Mouse (Mus musculus) lung, postnatal 0 days (tissue): ENCODE data around the gene Gm21976. TPM values are rescaled to one million over a fixed set of nuclear protein-coding genes. Genes with fewer than 3 reads are reported as not detected.

ENCODE experiments used
- ATAC-seq: fragments of 200-750 bp; cut with Nextera tagmentation; 2 replicates; pipeline ENCODE4 v1.8.0; 2017; ENCODE audit warnings: moderate library complexity
- DNase-seq: peaks from one replicate; pipeline ENCODE4 v3.0.0-alpha.2; 2016; ENCODE audit warnings: low spot score
- H3K27ac ChIP-seq: fragments of 300-500 bp; sonication (generic); 2 replicates; pipeline ENCODE4 v1.5.1; 2014; ENCODE audit warnings: antibody characterized with exemption, mild to moderate bottlenecking, low read length, mixed read lengths
- H3K27me3 ChIP-seq: fragments of 300-500 bp; sonication (generic); replicated peaks from 2 replicates; pipeline ENCODE4 v1.6.1; 2014; ENCODE audit warnings: low read length, mixed read lengths; ENCODE audit not compliant: insufficient read depth
- H3K36me3 ChIP-seq: fragments of 300-500 bp; sonication (generic); 2 replicates; pipeline ENCODE4 v1.6.1; 2014; ENCODE audit warnings: low read length, mixed read lengths; ENCODE audit not compliant: insufficient read depth
- H3K4me1 ChIP-seq: fragments of 300-500 bp; sonication (generic); 2 replicates; pipeline ENCODE4 v1.6.1; 2014; ENCODE audit warnings: antibody characterized with exemption, low read depth, low read length, mixed read lengths; ENCODE audit not compliant: insufficient read depth
- H3K4me2 ChIP-seq: fragments of 300-500 bp; sonication (generic); replicated peaks from 2 replicates; pipeline ENCODE4 v1.6.1; 2014; ENCODE audit warnings: low read depth, mild to moderate bottlenecking, low read length, moderate library complexity, mixed read lengths
- H3K4me3 ChIP-seq: fragments of 300-500 bp; sonication (generic); 2 replicates; pipeline ENCODE4 v1.5.1; 2014; ENCODE audit warnings: low read depth, low read length
- H3K9ac ChIP-seq: fragments of 300-500 bp; sonication (generic); replicated peaks from 2 replicates; pipeline ENCODE4 v1.6.1; 2014; ENCODE audit warnings: low read depth, mild to moderate bottlenecking
- H3K9me3 ChIP-seq: fragments of 300-500 bp; sonication (generic); 2 replicates; pipeline ENCODE4 v1.6.1; 2016; ENCODE audit warnings: low read length, mixed read lengths
- CTCF ChIP-seq: IDR thresholded peaks from 2 replicates; pipeline ENCODE4 v1.5.1; 2016; ENCODE audit warnings: antibody characterized with exemption, mild to moderate bottlenecking
- EP300 ChIP-seq: IDR thresholded peaks from 2 replicates; pipeline ENCODE4 v1.6.1; 2016; ENCODE audit warnings: antibody characterized with exemption, mild to moderate bottlenecking, control low read depth
- WGBS: fragments of 180-500 bp; shearing (Covaris S2); extraction: QIAGEN DNeasy Blood & Tissue Kit; methylation state at CpG from one replicate; pipeline ENCODE4 v1.1.7; 2014; 5-methylcytosine and 5-hydroxymethylcytosine counted together
- polyA plus RNA-seq: library from polyadenylated mRNA; unstranded; fragments of >200 nt; fragmentation: Nextera tagmentation; extraction: Ambion mirVana; gene quantifications from 2 replicates; pipeline ENCODE4 v1.2.1, GENCODE M21; 2015

Gm21976 gene
- polyA plus RNA-seq, 1 experiment from 2014 or later, result not detected

- WGBS, result 28% methylated on average over 14 of the region's 14 CpGs
- no peak for DNase-seq
- Histone ChIP-seq H3K36me3 (peaks cover 21% of the 10 kb centered on the region), H3K9me3 (no peaks in the 10 kb centered on the region), H3K27me3 (no peaks in the 10 kb centered on the region), H3K27ac (0 out of 2 replicates have a peak overlapping the region, but pooled peaks have one; percentile 10), H3K4me1 (no peaks in the 10 kb centered on the region), H3K4me2 (no peak overlapping the region), H3K4me3 (no peak overlapping the region), H3K9ac (no peak overlapping the region)
- no peak for TF ChIP-seq CTCF
- TF ChIP-seq EP300, result no peak
- no peak for ATAC-seq
These were observed 27.3 kb downstream of the Gm21976 start for GRCm38 (mm10) chr13:98306852-98307475.

GRCm38 (mm10) chr13:98308004-98308403 lies 28.3 kb downstream of the Gm21976 start:
- DNase-seq, result no peak
- TF ChIP-seq CTCF (no peak), EP300 (no peak)
- Histone ChIP-seq H3K9me3 (no peaks in the 10 kb centered on the region), H3K27ac (no peak overlapping the region), H3K4me3 (no peak overlapping the region), H3K4me2 (no peak overlapping the region), H3K36me3 (peaks cover 29% of the 10 kb centered on the region), H3K9ac (no peak overlapping the region), H3K27me3 (no peaks in the 10 kb centered on the region), H3K4me1 (no peaks in the 10 kb centered on the region)
- 78% methylated on average over 5 of the region's 5 CpGs for WGBS
- no peak for ATAC-seq

DNA sequence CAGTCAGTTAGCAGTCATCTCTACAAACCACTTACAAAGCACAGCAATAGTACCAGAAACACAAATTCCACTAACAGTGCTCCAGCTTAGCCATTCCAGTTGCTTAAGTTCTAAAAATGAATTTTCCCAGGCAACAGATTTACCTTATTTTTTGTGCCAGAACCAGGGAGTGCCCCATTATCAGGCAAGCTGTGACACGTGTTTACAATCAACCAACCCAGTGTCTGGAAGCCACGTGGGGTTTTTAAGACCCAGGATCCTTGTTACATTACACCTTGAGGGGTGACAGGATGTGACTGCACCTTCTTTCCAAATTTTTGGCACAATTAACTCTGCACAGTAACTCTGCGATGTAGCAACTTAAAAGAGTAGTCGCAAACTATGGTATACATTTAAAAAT lies 29.0 kb downstream of the Gm21976 start:
- DNase-seq, result no peak
- Histone ChIP-seq H3K4me2 (no peak overlapping the region), H3K9ac (no peak overlapping the region), H3K9me3 (no peaks in the 10 kb centered on the region), H3K27me3 (no peaks in the 10 kb centered on the region), H3K4me3 (no peak overlapping the region), H3K27ac (no peak overlapping the region), H3K4me1 (no peaks in the 10 kb centered on the region), H3K36me3 (peaks cover 30% of the 10 kb centered on the region)
- ATAC-seq, result no peak
- no peak for TF ChIP-seq CTCF
- no peak for TF ChIP-seq EP300
- WGBS, result 72% methylated on average over 4 of the region's 4 CpGs

DNA sequence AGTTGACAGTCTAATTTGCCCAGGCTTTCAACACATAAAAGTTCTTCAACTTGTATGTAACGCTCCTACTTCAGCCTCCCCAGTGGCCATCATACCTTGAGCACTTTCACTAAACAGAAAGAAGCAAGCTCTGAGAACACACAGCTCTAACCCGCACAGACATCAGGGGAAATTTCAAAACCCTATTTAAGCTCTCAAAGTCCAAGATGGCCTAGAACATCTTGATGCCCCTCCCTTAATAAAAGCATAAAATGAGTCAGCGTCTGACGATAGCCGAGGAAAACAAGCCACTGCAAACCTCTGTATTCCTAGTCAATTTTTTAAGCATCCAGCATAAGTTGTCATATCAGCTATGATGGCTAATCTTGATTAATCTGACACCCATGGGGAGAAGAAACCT lies 31.9 kb downstream of the Gm21976 start:
- no peak overlapping the region for H3K9ac ChIP-seq
- TF ChIP-seq CTCF (no peak), EP300 (no peak)
- ATAC-seq (no peak), DNase-seq (no peak)
- no peak overlapping the region for H3K4me2 ChIP-seq
- peaks cover 30% of the 10 kb centered on the region for H3K36me3 ChIP-seq
- no peaks in the 10 kb centered on the region for H3K9me3 ChIP-seq
- peaks cover 7% of the 10 kb centered on the region; the same call in 1 of the 2 replicates for H3K4me1 ChIP-seq
- no peak overlapping the region for H3K4me3 ChIP-seq
- H3K27ac ChIP-seq, result no peak overlapping the region
- WGBS, result 90% methylated on average over 5 of the region's 5 CpGs
- no peaks in the 10 kb centered on the region for H3K27me3 ChIP-seq

DNA sequence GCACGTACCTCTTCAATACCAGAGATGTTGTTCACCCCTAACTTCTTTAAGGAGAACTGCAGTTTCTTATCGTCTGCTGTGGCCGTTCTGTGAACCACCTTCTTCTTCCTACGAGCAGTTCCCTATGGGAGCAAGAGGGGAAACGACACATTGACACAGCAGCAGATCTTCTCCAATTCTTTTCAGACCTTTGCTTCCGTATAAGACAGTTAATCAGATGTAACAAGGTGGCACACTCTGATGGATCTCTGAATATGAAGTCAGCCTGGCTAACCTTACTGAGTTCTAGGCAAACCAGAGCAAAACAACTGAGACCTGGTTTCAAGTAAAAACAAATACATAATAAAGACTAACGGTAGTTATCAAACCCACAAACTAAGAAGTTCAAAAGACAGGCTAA lies 33.9 kb downstream of the Gm21976 start:
- TF ChIP-seq EP300 (no peak), CTCF (no peak)
- Histone ChIP-seq H3K4me2 (no peak overlapping the region), H3K9me3 (no peaks in the 10 kb centered on the region), H3K27ac (no peak overlapping the region), H3K4me1 (peaks cover 7% of the 10 kb centered on the region; the same call in 1 of the 2 replicates), H3K9ac (no peak overlapping the region), H3K36me3 (peaks cover 28% of the 10 kb centered on the region), H3K27me3 (no peaks in the 10 kb centered on the region), H3K4me3 (no peak overlapping the region)
- DNase-seq, result no peak
- WGBS, result 52% methylated on average over 7 of the region's 7 CpGs
- no peak for ATAC-seq

DNA sequence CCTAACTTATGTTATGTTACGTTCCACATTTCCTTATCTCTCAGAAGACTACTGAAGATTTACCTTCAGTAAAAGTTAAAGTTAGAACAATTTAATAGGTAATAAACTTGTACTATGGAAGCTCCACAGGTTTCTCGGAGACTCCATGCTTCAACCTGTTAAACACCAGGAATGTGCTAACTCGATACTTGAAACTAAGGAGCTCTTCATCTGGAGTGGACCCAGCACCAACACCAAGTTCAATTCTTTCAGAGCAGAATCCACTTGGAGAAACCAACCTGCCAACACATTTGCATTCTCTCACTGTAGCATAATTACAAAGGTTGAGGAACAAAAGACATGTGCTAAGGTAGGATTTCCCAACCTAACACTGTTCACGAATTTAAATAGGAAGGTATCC lies 35.4 kb downstream of the Gm21976 start:
- H3K4me2 ChIP-seq, result peak overlapping the region; percentile 69; the same call in 1 of the 2 replicates
- peaks cover 7% of the 10 kb centered on the region; the same call in 1 of the 2 replicates for H3K4me1 ChIP-seq
- ATAC-seq (peak; percentile 25; the same call in 1 of the 2 replicates), DNase-seq (peak; percentile 71)
- 0 out of 2 replicates have a peak overlapping the region, but pooled peaks have one; percentile 94 for H3K4me3 ChIP-seq
- no peak overlapping the region for H3K27ac ChIP-seq
- peaks cover 28% of the 10 kb centered on the region for H3K36me3 ChIP-seq
- no peak overlapping the region for H3K9ac ChIP-seq
- H3K9me3 ChIP-seq, result no peaks in the 10 kb centered on the region
- 37% methylated on average over 4 of the region's 4 CpGs for WGBS
- H3K27me3 ChIP-seq, result no peaks in the 10 kb centered on the region
- TF ChIP-seq EP300, result no peak
- TF ChIP-seq CTCF, result no peak
